Mouse (Mus musculus) adrenal gland, postnatal 14 days (tissue): ENCODE results near the gene Dennd1a. TPM values are rescaled to one million over a fixed set of nuclear protein-coding genes. Genes with fewer than 3 reads are reported as not detected.
"Not testable (repeated sequence)": the region's sequence is repeated elsewhere in the genome, so short reads cannot be mapped to it uniquely, and the experiment has no call there.

Experiments used
- DNase-seq: peaks from one replicate; pipeline ENCODE4 v3.0.0; 2021; ENCODE audit warnings: mixed read lengths
- total RNA-seq: library from RNA; stranded (reverse); gene quantifications from 2 replicates; pipeline ENCODE4 v1.2.3, GENCODE M21; 2021

Gene Dennd1a
- total RNA-seq, 1 experiment from 2014 or later = 22.5 TPM

DNA sequence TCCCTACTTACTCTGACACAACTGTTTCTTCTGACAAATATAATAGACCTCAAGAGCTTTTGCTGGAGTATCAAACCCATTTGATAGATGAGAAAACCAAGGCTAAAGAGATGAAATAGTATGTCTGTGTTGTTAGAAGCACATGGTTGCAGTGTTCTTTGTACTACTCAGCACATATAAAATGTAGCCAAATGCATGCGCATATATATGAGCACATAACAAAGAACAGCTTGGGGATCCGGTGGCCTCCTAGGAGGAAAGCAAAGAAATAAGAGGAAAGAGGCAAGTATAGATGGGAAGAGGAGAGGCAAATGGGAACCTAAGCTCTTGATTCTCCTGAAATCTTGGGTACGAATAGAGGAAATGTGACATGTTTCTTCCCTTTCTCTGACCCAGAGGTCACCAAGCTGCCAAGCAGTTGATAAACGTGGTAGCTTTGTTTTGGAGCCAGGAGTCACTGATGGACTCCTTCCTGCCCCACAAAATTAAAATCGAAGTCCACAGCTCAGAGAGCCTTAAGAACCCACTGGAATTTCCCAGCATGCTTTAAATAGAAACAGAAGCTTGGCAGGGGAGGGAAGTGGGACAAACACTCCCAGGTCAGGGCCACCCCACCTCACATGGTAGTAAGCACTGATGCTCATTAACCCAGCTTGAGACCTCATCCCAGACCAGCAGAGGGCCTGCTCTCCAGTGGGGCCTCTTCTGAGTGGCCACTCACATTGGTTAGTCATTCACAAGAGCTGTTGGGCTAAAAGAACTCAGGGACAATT is 317.3 kb downstream of the Dennd1a start:
- DNase-seq = peak; percentile 35

DNA sequence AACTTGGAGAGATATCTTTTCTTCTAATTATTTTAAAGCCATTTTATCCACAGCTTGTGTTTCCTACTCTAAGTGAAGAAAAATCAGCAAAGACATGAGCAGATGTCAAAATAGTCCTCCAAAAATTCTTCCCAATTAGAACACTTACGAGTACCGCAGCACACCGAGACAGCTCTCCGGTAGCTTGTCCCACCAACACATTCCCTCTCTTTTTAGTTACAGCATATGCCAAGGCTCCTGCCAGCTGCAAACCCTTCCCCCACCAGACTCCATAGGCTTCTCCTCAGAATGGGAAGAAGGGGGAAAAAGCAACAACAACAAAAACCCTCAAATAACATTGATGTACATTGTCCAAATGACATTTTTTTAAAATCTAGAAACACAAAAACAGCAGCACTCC is 322.7 kb downstream of the Dennd1a start:
- DNase-seq = no peak

DNA sequence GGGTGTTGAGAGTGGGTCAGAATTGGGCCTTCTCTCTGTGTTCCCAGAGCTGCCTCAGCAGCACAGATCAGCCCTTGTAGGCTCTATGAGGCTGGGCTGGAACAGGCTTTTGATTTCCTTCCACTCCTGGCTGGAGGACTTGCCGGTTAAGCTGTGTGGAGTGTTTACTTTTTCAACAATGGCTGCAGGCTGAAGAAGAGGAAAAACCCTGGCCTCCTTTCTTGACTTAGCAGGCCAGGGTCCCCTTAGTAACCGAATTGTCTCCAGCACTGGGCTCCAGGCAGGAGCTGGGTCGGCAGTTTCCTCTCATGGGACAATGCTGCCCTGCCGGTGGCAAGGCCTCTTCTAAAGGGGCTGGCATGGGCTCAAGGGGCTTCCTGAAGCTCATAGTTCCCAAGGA is 323.8 kb downstream of the Dennd1a start:
- DNase-seq = no peak

DNA sequence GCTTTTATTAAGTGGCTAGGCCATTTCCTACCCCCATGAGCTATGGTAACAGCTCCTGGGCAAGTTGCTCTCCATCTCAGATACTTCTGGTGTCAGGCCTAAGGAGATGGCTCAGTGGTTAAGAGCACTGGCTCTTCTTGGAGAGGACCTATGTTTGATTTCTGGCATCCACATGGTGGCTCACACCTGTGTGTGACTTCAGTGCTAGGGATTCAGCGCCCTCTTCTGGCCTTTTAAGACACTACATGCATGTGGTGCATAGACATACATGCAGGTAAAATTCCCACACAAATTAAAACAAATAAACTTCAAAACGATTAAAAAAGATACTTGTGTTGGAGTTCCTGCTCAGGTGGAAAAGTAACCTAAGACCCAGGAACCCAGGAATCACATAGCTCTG is 338.8 kb downstream of the Dennd1a start:
- DNase-seq = no peak

DNA sequence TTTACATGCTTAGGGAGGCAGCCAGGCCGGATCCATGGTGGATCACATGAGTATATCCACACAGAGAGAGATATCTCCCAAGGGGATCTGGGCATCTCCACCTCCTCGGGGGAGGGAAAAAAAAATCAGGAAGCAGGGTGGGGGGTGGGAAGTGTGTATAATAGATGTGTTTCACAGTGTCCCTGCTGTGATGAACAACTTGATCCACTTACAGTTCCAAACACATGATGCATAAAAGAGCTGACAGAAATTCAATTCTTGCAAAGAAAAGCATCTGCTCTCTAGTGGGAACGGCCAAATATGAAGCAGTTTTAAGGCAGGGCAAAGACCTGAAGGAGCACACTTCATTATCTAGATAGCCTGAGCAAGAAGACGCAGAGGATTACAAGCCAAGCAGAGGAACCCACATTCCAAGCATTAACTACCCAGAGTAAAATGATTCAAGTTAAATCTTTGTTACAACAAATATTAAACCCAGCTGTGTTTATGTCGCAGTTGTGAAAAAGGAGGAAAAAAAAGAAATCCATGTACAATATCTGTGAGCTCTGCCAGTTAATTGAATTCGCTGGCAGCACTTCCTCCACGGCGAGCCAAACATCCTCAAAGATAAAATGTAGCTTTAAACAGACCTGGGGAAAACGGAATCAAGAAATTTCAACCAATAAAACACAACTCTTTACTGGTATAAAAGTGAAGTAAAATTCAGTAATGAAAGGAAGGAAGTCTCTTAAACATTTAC is 341.4 kb downstream of the Dennd1a start:
- DNase-seq = no peak

DNA sequence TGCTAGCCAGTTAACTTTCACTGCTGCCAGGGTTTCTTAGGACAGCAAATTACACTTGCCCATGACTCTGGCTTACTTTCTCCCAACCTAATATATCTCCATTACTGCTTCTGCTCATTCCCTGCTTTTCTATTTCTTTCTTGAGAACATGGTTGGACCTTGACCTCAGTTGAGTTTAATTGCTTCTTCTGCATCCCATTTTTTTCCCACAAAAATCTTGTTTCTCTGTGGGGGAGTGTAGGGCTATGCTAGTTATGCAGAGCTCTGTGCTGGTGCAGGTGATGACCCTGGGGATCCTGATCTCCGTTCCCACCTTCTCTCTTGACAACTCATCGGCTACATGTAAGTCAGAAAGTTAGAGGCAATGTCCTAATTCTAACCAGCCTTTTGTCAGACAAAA is 344.3 kb downstream of the Dennd1a start:
- DNase-seq = no peak

DNA sequence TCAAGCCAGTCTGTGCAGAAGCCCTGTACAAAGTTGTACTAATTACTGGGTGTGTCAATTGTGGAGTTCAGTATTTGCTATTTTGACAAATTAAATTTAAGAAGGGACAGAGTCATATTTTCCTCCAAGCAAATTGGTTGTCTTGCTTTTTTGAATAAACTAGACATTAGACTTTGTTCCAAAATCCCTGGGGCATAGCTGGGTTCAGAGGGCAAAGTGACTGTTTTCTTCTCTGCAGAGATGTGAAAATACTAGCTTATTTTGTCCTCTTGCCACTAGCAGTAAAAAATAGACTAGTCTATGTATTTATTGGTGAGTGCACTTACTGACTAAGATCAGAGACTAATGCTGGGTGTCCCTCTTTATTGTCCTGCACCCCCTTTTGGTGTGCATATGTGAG is 345.4 kb downstream of the Dennd1a start:
- DNase-seq = no peak

DNA sequence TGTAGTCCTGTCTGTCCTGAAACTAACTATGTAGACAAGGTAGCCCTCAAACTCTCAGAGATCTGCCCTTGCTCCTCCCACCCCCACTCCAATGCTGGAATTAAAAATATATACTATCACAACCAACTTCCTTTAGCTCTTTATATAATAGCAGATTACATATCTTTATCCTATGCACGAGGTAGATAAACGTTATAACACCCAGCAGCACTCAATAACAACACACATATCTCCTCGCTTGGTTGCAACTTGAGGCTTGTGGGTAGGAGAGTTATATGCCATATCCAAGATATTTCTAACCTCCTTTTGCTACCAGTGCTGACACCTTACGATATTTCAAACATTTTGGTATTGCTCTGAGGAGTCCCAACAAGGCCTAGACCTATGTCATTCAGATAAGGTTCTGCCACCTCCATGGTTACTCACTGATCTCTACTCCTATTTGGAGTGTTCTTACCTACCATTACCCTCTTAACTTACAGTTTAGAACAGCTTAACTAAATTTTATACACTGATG is 346.3 kb downstream of the Dennd1a start:
- no peak for DNase-seq

DNA sequence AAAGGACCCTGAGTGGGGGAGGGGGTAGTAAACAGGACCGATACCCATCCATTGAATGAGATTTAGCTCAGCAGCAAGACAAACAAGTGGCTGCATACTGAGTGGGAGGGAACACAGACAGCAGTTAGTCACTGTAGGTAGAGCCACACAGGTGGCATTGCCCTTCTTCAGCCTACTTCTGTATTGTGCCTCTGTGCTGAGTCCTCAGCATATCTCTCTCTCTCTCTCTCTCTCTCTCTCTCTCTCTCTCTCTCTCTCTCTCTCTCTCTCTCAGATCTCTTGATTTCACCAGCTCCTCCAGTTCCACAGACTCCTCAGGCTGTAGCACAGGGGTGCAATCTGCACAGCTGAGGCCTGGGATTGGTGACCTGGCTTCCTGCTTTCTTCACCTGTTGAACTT is 347.2 kb downstream of the Dennd1a start:
- no peak for DNase-seq

DNA sequence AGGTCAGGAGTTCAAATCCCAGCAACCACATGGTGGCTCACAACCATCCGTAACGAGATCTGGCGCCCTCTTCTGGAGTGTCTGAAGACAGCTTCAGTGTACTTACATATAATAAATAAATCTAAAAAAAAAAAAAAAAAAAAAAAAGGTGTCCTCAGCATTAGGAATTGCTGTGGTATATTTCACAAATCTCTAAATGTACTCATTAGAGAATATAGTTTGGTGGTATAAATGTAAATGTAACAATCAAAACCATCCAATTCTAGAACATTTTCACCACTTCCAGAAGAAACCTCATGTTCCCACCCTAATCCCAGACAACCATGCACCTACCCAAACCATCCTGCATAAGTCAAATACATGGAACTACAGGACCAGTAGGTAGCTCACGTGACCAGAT is 350.3 kb downstream of the Dennd1a start:
- not testable (repeated sequence) for DNase-seq

DNA sequence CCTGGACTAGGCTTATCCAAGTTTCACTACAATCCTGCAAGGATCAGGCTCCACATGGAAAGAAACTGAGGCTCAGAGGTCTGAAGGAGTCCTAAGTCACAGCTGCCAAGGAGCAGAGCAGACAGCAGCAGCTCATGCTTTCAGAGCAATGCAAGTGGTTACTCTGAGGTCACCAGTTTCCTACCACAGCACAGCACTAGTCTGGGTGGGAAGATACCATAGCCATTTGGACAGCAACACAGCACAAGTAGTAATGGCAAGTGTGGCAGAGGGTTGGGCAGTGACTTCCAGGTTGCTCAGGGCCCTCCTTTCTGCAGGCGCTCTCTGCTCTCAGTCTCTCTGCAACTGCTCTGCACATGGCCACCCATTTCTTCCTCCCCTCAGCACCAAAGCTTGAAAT is 354.9 kb downstream of the Dennd1a start:
- DNase-seq = no peak

DNA sequence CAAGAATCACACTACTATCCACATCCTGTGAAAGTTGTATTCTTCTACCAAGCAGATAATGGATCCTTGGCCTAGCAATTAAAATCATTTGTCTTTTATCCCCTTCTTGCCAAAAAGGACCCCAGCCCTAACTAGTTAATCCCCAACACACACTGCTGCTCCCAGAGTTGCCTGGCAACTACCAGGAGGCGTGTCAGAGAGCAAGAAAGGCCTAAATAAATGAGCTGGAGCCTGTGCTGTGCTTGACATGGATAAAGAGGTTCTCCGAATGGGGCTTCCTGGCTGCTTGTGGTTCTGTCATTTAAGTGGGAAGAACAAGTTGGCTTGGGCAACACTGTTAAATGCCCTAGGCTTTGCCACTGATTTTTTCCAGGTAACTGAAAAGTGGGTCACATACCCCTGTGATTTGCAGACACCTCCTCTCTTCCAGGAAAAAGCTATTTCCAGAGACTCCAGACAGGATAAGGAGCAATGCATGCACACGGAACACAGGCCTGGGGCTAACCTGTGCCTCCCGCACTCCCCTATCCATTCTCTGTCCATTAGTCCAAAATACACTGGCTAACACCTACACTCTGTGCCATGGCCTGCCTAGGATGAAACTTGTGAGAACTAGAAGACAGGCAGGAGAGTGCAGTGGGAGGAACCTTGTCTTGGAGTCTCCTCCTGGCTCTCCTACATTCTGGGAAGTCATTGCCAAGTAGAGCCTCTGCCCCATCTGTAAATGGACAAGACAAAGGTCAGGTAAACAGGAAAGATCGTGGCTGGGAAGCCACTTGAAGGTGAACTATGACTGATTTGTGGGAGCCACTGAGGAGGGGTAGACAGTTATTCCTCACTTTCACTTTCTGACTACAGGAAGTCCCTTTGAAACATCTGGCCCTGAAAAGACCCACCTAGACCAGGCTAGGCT is 355.9 kb downstream of the Dennd1a start:
- no peak for DNase-seq

DNA sequence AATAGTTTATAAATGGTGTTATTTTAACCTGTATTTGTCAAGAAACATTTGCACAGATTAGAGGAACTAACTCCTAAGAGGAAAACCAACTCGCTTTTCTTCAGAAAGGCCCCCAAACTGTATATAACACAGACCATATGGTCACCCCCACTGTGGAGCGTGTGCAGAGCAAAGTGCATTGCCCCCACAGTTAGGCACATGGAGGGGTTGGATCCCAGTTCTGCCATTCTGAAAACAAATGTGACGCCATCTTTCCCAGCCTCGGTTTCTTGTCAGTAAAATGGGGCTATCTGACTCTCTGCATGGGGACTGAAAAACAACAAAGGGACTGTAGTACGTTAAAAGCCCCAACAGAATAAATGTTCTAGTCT is 361.1 kb downstream of the Dennd1a start:
- no peak for DNase-seq

DNA sequence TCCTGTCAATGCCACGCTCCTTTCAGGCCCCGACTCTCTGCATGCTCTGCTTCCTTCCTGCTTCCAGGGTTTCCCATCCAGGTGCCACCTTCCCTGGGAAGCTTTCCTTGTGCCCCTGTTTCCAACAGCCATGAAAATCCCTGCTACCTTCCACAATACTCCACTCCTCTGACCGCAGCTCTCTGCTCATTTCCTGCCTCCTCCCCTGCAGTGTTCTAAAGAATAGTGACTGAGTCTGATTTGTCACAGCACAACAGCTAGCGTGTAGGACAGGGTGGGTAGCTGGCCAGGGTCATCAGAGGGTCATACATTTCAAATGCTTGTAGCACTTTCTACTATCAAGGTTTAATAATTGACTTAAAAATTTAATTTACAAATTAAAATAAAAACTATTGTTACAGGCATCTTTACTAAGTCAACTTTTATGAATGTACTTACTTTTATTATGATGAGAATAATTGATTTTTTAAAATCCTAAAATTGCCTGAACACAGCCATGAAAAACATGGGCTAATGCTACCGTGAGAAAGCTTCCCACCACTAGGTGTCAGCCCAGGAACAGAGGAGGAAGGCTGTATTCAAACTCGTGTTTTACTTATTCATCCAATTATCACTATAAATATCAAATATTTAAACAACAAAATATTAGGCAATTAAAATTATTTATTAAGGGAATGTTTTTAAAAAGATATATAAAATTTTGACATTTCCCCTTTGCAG is 361.6 kb downstream of the Dennd1a start:
- DNase-seq = peak; percentile 42

DNA sequence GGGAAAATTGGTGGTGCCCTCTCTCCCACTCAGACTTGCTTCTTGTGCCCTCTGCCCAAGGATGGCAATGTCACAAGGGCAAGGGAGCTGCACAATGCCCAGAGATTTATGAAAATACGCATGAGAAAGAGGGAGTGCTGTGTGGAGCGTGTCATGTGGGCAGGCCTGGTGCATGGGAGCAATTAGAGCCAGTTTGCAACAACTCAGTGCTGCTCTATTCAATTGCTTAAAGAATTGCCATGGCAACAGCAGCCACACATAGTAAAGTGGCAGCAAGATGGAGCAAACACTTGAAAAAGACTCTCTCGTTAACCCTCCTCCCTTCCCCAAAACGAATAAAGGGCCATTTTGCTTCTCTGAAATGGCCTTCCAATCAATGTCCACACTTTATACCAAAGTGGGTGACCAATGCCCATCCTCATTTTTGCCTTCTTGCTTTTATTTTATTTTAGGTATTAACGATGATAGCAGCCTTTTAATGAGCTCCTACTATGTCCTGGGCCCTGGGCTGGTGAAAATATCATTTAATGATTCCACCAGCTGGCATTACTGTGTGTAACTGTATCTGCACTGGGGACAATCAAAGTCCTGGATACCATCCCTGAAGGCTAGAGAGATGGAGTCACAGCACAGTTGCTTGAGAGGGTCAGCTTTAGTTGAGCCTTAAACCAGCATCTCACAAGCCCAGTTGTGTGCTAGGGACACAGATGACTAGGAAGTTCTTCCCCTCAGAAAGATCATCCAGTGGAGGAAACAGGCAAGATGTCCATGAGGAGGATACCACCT is 378.3 kb downstream of the Dennd1a start:
- no peak for DNase-seq

DNA sequence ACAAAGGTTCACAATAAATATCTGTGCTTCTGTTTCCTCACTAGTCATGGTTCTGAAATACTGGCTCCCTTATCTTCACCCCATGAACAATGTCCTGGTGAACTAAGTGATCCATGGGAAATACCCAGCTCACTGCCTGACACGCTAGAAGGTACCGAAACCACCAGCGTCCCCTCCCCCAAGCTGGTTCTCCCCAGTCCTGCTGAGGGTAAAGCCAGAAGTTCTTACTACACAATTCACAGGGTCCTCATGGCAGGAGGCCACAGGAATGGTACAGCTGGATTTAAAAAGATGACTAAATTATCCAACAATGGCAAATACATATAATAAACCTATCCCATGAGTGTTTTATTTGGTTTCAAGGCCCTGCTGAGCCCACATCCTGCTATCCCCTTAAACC is 378.9 kb downstream of the Dennd1a start:
- no peak for DNase-seq

DNA sequence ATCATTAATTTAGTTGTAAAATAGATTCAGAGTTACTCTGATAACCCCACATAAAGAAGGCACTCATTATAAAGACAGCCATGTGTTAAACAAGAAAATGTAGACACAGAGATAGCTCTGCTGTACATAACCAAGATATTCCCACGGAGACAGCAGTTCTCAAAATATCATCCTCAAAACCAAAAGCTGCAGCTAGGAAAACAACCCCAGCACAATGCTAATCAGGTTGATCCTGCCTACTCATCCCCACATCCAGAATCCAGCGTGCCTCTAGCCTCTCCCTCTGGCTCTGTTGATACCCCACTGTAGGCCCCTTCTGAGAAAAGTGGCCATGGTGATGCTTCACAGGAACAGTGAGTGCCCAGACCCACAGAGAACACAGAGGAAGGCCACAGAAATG is 380.9 kb downstream of the Dennd1a start:
- DNase-seq = no peak

DNA sequence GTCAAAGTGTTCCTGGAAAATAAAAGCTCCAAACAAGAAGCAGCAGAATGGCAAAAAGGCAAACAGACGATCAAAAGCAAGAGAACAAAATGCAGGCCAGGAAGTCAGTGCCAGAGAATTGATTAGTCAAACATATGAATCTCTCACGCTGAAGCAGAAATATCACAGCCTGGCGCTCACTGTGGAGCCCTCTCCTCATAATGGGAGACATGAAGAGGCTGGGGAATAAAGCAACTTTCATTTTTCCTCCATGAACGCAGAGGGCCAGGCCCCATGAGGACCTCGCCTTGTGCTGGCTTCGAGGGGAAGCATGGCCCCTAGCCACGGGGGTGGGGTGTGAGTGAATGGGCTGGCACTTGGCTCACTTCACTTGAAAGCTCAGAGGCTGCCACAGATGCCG is 383.9 kb downstream of the Dennd1a start:
- no peak for DNase-seq

DNA sequence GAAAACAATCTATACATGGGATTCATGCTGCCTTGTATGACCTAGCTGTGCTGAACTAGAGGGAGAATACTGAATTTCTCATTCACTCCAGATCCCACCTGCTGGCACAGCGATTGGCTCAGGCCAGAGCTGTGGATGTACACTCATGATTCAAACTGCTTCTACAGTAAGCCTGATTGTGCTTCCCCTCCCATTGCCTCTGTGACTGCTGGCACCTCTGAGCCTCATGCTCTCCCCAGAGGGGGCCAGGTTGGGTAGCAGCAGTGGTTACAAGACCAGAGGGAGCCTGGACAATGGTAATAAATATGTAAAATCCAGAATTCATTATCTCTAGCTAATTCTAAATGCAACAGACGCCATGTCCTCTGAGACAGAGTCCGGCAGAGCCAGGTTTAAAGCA is 404.0 kb downstream of the Dennd1a start:
- no peak for DNase-seq

DNA sequence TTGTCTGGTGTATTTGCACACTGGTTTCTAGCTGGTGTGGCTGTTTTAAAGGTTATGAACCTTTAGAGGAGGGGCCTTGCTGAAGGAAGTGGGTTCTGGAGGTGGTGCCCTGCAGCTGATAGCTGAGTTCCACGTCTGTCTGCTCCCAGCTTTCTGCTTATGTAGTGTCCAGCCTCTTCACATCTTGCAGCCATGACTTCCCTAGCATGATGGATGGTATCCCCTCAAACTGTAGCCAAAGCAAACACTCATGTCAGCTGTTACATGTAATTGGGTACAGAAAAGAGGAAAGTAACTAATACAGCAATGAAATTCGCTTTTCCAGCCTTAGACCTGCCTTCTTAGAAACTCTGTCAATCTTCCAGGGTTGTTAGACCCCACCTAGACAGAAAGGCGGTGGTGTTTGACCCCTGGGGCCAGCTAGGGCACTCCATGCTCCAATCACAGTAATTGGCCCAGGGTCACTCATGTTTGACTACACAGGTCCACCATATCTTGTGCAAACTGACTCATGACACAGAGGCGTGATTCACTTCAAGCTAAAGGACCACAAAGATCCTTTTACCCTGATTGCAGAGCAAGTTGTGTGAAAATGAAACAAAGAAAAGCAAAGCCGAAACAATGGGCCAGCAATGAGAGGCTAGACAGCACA is 405.8 kb downstream of the Dennd1a start:
- no peak for DNase-seq

DNA sequence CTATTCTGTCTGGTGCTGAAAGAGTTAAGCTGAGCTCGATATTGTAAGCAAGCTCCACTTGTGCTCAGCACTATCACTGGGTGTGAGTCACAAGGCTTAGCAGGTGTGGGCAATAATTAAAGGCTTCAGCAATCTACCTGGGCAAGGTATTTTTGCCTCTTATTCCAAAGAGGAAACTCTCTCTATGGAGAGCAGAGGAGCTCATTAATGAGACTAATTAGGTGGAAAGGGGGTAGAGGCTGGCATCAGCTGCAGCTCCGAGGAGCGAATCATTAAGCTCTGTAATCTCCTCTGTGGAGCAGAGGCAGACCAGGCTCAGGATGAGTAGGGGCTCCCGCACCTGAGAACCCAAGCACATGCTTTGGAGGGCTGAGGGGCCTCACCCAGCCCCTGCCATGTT is 407.5 kb downstream of the Dennd1a start:
- DNase-seq = no peak
